Mouse (Mus musculus) macrophage (primary cell): ENCODE measurements around the gene Lgr4. TPM values are rescaled to one million over a fixed set of nuclear protein-coding genes. Genes with fewer than 3 reads are reported as not detected.

Source experiments
- H3K27ac ChIP-seq: fragments of 350-480 bp; formaldehyde crosslinking; 2 replicates; pipeline ENCODE4 v1.9.0; 2021
- H3K36me3 ChIP-seq: fragments of 350-480 bp; formaldehyde crosslinking; 2 replicates; pipeline ENCODE4 v1.9.0; 2021; ENCODE audit errors: inconsistent target
- H3K4me3 ChIP-seq: fragments of 350-480 bp; formaldehyde crosslinking; 2 replicates; pipeline ENCODE4 v1.9.0; 2021; ENCODE audit errors: inconsistent target
- H3K79me2 ChIP-seq: fragments of 350-480 bp; formaldehyde crosslinking; 2 replicates; pipeline ENCODE4 v1.9.0; 2021; ENCODE audit errors: inconsistent target
- WGBS: methylation state at CpG from one replicate; pipeline ENCODE4 v1.1.7; 2026; ENCODE audit warnings: inconsistent platforms; ENCODE audit not compliant: missing documents; 5-methylcytosine and 5-hydroxymethylcytosine counted together
- polyA plus RNA-seq: library from polyadenylated mRNA; stranded (reverse); fragments of 250-400 nt; gene quantifications from 3 replicates; pipeline ENCODE4 v1.2.4, GENCODE M21; 2018; ENCODE audit warnings: inconsistent platforms

Gene Lgr4
- polyA plus RNA-seq, 1 experiment from 2014 or later = 0.11 TPM

DNA sequence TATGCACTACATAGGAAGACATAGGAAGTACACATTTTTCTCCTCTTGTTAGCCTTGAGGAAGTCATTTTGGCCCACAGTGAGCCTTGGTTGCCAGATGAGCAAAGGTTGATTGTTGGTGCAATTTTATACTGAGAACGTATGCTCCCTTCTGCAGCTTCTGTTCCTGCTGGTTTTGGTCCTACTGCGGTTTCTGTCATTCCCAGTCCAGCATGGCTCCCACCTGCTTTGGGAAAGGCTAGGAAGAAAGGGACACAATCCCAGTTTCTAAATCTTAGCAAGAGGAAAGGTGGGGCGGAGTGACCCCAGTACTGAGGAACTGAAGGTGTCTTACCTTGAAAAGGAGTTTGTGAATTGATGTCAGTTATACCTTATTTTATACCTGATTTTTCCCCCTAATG lies 51.9 kb downstream of the Lgr4 start:
- H3K36me3 ChIP-seq = no peaks in the 10 kb centered on the region
- no peak overlapping the region for H3K27ac ChIP-seq
- no peak overlapping the region for H3K4me3 ChIP-seq
- H3K79me2 ChIP-seq = no peaks in the 10 kb centered on the region
- WGBS = 84% methylated on average over 3 of the region's 3 CpGs

DNA sequence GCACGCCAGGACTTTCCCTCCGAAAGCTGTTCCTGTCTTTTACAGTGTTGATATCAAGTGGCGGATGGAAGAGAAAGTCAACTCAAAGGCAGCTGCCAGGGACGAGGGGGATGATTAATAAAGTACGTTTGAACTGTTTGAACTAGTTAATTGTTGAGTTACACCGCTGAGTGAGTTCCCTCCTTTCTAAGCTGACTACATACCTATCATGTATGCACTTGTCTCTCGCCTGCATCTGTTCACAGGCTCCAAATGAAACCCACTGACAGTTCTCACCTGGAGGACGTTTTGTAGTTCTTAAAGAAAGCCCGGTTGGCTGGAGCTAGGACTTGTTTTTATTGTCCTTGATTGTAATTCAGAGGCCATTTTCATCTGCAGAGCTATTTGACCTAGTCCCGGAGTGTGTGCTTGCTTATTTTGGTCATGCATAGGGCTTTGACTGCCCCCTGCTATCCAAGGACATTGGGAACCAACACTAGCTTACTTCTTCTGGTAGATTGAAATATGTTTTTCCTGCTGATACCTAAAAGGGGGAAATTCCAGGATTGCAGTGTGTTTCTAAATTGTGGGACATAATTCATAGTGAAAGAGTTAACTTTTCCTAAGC lies 52.6 kb downstream of the Lgr4 start:
- H3K27ac ChIP-seq = no peak overlapping the region
- no peak overlapping the region for H3K4me3 ChIP-seq
- H3K79me2 ChIP-seq = no peaks in the 10 kb centered on the region
- WGBS = 91% methylated on average over 10 of the region's 10 CpGs
- H3K36me3 ChIP-seq = no peaks in the 10 kb centered on the region

DNA sequence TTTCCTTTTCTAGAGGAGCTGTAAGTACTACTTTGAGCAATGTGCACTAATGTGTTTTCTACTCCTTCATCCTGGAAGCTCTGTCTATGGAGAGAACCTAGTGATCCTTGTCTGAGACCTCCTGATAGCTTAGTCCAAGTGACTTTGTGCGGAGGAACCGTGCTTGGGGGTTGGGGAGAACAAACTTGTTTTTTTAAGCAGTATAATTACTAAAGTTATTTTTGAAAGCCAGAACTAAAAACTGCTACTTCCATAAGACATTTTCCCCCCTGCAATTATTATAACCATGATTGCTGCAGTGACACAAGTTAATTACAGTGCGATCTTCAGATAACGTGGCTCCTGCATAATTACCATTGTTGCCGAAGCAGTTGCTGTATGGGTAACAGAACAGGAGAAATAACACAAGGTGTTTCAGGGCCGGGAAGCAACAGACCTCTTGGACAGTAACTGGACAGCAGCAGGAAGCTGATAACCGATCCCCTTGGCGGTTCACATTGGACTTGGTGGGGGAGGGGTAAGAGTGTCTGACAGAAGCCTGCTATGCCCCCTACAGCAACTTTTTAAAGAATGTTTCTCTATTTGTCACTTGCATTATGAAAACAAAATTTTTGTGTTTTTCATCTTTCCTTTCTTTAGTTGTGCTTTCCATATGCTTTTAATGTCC lies 53.4 kb downstream of the Lgr4 start:
- no peak overlapping the region for H3K27ac ChIP-seq
- WGBS = 87% methylated on average over 8 of the region's 8 CpGs
- no peaks in the 10 kb centered on the region for H3K79me2 ChIP-seq

DNA sequence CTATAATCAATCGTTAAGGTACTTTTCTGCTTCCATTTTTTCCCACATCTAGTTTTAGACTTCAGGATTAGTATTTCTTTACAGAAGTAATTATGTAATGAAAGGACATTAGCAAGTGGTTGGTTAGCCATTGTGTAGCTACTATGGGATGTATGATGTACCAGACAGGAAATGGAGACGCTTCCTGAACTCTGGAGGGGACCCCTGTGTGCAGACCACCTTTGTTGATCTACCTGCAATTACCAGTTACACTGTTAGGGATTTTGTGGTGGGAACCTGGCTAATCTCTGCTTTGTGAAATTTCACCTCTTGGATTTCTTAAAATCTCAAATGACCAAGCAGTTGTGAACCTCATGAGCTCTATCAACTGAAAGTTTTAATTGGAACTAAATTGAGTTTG lies 54.9 kb downstream of the Lgr4 start:
- Histone ChIP-seq H3K79me2 (no peaks in the 10 kb centered on the region), H3K36me3 (no peaks in the 10 kb centered on the region), H3K4me3 (no peak overlapping the region), H3K27ac (no peak overlapping the region)
- WGBS = 50% methylated on average over 1 of the region's 2 CpGs

More for the DNA sequence above, 53.4 kb downstream of the Lgr4 start:
- H3K4me3 ChIP-seq = no peak overlapping the region
- no peaks in the 10 kb centered on the region for H3K36me3 ChIP-seq

DNA sequence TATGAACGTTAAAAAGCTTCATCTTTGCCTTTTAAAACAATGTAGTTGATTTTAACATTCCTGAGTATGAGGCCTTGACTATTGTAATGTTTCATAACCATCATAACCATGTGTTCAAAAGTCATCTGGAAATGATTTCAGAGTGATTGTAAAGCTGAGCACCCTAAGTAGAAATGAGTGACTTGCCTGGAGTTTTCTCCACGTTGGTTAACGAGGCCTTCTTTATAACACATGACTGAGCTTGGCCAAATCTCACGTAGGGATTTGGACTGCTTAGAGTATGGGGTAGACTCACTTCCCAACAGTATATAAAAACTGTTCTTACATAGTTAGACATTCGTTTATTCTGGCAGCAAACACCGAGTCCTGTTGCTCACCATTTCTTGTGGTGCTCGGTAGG lies 55.5 kb downstream of the Lgr4 start:
- Histone ChIP-seq H3K4me3 (no peak overlapping the region), H3K27ac (no peak overlapping the region), H3K79me2 (no peaks in the 10 kb centered on the region), H3K36me3 (no peaks in the 10 kb centered on the region)
- WGBS = 89% methylated on average over 7 of the region's 7 CpGs

DNA sequence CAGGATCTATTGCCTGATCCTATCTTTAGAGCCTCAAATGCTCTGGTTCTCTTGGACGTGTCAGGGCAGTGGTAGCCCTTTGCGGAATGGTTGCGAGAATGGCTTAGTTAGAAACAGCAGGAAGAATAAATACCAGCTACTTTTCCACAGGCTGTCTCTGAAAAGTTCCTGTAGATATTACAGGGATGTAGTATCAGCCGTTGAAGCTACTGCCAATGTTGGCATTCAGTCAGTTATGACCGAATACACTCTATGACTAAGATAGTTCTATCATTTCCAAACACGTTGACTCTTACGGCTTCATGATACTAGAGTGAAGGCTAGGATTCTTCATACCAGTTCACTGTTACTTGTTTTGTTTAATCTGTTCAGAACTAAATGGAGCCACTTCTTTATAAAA lies 57.4 kb downstream of the Lgr4 start:
- Histone ChIP-seq H3K79me2 (no peaks in the 10 kb centered on the region), H3K4me3 (no peak overlapping the region), H3K36me3 (no peaks in the 10 kb centered on the region), H3K27ac (no peak overlapping the region)
- WGBS = 96% methylated on average over 7 of the region's 7 CpGs

DNA sequence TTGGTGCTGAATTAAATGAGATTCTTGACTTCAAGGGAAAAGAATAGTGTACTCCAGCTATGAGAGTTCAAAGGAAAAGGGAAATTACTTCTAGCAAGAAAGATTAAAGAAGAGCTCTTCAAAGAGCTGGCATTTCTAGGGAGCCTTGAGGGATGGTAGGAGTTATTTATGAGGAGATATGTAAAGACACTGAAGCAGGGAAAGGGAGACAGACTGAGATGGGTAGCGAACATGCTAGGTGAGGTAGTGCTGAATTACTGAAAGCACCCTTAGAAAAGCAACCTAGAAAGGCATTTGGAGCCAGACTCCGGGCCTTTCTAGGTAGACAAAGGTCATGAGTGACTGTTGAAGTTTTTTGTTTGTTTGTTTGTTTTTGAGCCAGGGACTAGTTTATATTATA lies 58.7 kb downstream of the Lgr4 start:
- no peaks in the 10 kb centered on the region for H3K79me2 ChIP-seq
- H3K4me3 ChIP-seq = no peak overlapping the region
- H3K36me3 ChIP-seq = no peaks in the 10 kb centered on the region
- WGBS = 95% methylated on average over 2 of the region's 2 CpGs
- H3K27ac ChIP-seq = no peak overlapping the region

DNA sequence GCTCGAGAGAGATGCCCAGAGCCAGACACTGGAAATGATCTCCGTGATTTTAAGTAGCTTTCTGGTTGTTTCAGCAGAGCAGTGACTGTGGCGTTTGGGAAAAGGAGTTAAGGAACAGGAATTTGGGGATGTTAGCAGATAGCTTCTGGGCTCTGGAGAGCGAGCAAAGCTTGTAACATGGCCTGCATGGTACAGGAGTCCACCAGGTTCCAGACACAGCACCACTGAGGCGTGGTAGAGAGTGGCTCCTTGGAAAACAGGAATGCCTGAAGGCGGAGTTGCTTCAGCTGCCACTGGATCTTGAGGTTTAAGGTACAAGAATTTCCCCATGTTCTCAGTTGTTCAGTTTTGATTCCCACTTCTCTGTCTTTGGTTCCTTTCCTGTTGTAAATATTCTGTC lies 59.9 kb downstream of the Lgr4 start:
- no peak overlapping the region for H3K27ac ChIP-seq
- WGBS = 94% methylated on average over 6 of the region's 6 CpGs
- no peaks in the 10 kb centered on the region for H3K36me3 ChIP-seq
- H3K79me2 ChIP-seq = no peaks in the 10 kb centered on the region
- H3K4me3 ChIP-seq = no peak overlapping the region

DNA sequence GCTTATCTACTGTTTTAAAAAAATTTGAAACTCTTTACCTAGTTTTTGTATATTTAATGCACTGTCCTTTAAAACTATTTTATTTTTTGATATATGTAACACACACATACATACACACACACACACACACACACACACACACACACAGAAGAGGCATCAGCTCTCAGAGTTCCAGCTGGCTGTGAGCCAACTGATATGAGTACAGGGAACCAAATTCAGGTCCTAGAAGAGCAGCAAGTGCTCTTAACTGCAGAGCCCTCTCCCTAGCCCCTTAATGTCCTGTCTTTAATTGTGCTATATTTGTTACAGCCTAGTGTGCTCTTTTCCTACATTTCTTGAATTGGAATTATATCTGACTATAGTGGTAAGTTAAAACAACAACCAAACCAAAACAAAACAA lies 61.8 kb downstream of the Lgr4 start:
- Histone ChIP-seq H3K36me3 (no peaks in the 10 kb centered on the region), H3K79me2 (no peaks in the 10 kb centered on the region), H3K4me3 (no peak overlapping the region), H3K27ac (no peak overlapping the region)

DNA sequence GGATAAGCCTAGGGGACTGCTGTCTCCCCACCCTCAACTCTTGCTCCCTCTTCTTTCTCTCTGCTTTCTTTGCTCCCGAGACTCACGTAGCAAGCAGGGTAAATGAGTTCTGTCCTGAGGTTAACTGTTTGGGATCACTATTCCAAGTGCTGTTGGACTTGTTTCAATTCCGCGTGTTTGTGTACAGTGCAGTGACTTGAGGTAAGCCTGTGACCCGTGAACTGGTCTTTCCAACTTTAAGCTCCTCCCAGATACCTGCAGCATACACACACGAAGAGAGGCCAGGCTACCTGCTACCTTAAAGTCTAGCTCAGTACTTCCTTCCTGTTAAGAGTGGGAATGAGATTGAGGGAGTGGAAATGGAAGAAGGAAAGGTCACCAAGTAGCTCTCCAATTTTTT lies 66.0 kb downstream of the Lgr4 start:
- no peak overlapping the region for H3K4me3 ChIP-seq
- no peaks in the 10 kb centered on the region for H3K36me3 ChIP-seq
- no peaks in the 10 kb centered on the region for H3K79me2 ChIP-seq
- H3K27ac ChIP-seq = no peak overlapping the region
- 92% methylated on average over 6 of the region's 6 CpGs for WGBS

DNA sequence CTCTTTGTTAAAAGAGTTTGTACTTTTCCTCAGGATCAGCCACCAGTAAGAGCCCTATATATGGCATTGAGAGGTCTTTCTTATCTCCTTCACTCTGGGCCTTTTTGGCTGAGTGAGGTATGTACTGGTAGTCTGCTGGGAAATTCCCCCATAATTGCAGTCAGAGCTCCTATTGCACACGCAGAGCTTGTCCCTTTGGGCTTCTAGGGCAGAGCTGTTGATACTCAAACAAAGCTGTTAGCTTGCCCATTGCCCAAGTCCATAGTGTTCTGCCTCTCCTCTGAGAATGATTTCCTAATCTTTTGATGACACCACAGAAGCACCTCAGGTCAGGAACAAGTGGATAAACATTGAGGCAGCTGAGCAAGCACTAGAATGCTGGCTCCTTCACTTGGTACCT lies 67.5 kb downstream of the Lgr4 start:
- H3K36me3 ChIP-seq = no peaks in the 10 kb centered on the region
- 86% methylated on average over 1 of the region's 1 CpGs for WGBS
- no peaks in the 10 kb centered on the region for H3K79me2 ChIP-seq
- no peak overlapping the region for H3K27ac ChIP-seq
- H3K4me3 ChIP-seq = no peak overlapping the region

DNA sequence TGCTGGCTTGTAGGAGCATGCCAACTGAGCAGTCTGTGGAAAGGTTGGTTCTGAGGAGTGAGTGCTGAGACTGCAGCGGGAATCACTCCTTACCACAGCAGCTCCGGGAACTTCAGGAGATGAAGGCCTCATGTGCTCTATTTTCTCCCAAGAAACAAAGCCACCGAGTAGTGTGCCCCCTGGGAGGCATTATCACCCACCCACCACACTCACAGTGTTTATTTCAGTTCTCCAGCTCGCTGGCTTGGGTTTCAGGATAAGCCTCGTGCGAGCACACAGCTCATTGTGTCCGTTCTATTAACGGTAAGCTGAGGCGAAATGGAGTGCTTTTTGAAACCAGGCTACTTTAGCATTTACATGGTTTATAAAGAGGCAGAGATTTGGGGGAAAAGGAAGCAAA lies 68.1 kb downstream of the Lgr4 start:
- WGBS = 93% methylated on average over 8 of the region's 9 CpGs
- no peak overlapping the region for H3K27ac ChIP-seq
- no peak overlapping the region for H3K4me3 ChIP-seq
- H3K36me3 ChIP-seq = no peaks in the 10 kb centered on the region
- H3K79me2 ChIP-seq = no peaks in the 10 kb centered on the region

DNA sequence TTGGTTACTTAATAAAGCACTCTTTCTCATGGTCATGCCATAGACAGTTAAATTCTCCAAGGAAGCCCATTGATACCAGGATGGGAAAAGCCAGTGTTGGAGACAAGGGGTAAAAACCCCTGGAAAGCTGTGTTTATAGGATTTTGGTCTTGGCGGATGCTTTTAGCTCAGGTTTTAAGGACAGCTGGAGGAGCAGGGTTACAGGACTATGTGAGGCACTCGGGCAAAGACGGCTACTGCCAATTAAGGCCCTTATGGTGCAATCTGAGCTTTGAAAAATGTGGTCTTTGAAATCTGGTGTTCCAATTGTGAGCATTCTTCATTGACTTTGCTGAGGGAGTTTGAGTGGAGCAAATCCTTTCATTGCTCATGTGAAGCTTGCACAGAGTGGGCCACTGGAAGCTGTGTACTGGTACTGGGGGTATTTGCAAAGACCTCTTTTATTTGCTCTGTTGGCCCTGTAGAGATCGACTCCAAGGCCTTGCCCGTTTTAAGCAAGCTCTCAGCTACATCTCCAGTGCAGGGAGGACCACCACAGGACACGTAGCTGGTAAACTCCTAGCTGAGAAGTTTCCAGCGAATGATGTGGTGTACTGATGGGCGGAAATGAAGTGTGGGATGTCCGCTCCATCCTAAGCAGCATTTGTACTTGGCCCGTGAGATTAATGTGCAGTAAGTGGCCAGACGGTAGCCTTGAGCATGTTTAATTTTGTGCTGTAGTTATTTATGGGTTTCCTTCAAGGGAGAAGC lies 68.8 kb downstream of the Lgr4 start:
- no peaks in the 10 kb centered on the region for H3K36me3 ChIP-seq
- H3K4me3 ChIP-seq = no peak overlapping the region
- no peak overlapping the region for H3K27ac ChIP-seq
- WGBS = 87% methylated on average over 11 of the region's 11 CpGs
- no peaks in the 10 kb centered on the region for H3K79me2 ChIP-seq

DNA sequence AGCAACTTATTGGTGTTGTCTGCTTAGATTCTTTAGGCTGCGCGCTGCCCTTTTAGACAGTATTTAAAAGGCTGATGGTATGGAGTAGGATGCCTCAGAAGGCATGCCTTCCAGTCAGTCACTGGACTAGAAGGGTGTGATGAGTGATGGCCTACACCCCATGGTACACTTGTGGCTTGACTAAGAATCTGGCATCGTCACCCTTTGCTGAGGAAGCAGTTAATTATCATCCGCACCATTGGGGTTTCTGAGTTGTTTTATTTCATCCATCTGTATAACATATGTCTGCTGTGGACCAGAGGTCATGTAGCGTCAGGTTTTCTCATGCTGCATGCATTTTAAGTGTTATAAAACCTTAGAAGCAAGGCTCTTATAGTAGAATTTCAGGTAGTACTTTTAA lies 70.5 kb downstream of the Lgr4 start:
- Histone ChIP-seq H3K36me3 (no peaks in the 10 kb centered on the region), H3K79me2 (no peaks in the 10 kb centered on the region), H3K27ac (no peak overlapping the region), H3K4me3 (no peak overlapping the region)
- 93% methylated on average over 5 of the region's 5 CpGs for WGBS

DNA sequence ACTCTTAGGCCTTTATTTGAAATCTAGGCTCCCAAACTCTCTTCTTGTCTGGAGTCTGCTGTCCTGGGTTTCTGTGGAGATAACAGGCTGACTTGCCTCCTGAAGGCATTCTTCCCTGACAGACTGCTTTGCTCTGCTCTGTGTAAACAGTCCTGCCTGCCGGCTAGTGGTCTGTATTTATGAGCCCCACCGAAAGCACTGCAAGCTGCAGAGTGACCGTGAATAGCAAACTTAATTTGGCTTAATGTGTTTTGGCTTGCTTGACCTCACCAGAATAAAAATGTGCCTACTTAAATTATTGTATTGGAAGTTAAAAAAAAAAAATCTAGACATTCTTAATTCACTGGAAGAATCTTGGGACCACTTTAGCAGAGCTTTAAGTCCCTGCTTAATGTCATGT lies 71.7 kb downstream of the Lgr4 start:
- WGBS = 97% methylated on average over 3 of the region's 3 CpGs
- H3K36me3 ChIP-seq = no peaks in the 10 kb centered on the region
- H3K4me3 ChIP-seq = no peak overlapping the region

More for the DNA sequence above, 71.7 kb downstream of the Lgr4 start:
- Histone ChIP-seq H3K27ac (no peak overlapping the region), H3K79me2 (no peaks in the 10 kb centered on the region)
